Mouse (Mus musculus) intestine, embryonic 14.5 days (tissue): ENCODE measurements around the gene 4921504E06Rik. TPM values are rescaled to one million over a fixed set of nuclear protein-coding genes. Genes with fewer than 3 reads are reported as not detected.

Experiments
- ATAC-seq: fragments of 200-750 bp; cut with Nextera tagmentation; replicated peaks from 2 replicates; pipeline ENCODE4 v1.8.0; 2017; ENCODE audit warnings: low read depth, moderate number of reproducible peaks, moderate TSS enrichment, moderate library complexity; ENCODE audit not compliant: low FRiP score, low TSS enrichment
- DNase-seq: peaks from one replicate; pipeline ENCODE4 v3.0.0-alpha.2; 2018; ENCODE audit warnings: low spot score
- H3K27ac ChIP-seq: fragments of 300-500 bp; sonication (generic); 2 replicates; pipeline ENCODE4 v1.5.1; 2014; ENCODE audit warnings: low read depth, mild to moderate bottlenecking, control low read depth
- H3K27me3 ChIP-seq: fragments of 300-500 bp; sonication (generic); replicated peaks from 2 replicates; pipeline ENCODE4 v1.6.1; 2014; ENCODE audit warnings: low read length, control low read depth; ENCODE audit not compliant: control insufficient read depth, insufficient read depth
- H3K36me3 ChIP-seq: fragments of 300-500 bp; sonication (generic); 2 replicates; pipeline ENCODE4 v1.6.1; 2014; ENCODE audit warnings: low read length, control low read depth; ENCODE audit not compliant: control insufficient read depth, insufficient read depth
- H3K4me1 ChIP-seq: fragments of 300-500 bp; sonication (generic); replicated peaks from 2 replicates; pipeline ENCODE4 v1.6.1; 2014; ENCODE audit warnings: low read length, control low read depth, mixed read lengths; ENCODE audit not compliant: control insufficient read depth, insufficient read depth
- H3K4me2 ChIP-seq: fragments of 300-500 bp; sonication (generic); 2 replicates; pipeline ENCODE4 v1.6.1; 2014; ENCODE audit warnings: low read length
- H3K4me3 ChIP-seq: fragments of 300-500 bp; sonication (generic); 2 replicates; pipeline ENCODE4 v1.5.1; 2014; ENCODE audit warnings: low read depth, low read length, control low read depth, mixed read lengths
- H3K9ac ChIP-seq: fragments of 300-500 bp; sonication (generic); 2 replicates; pipeline ENCODE4 v1.6.1; 2014; ENCODE audit warnings: mild to moderate bottlenecking, low read length
- H3K9me3 ChIP-seq: fragments of 300-500 bp; sonication (generic); 2 replicates; pipeline ENCODE4 v1.6.1; 2016; ENCODE audit warnings: low read length, control low read depth; ENCODE audit not compliant: control insufficient read depth
- WGBS: fragments of 180-500 bp; shearing (Covaris S2); extraction: QIAGEN DNeasy Blood & Tissue Kit; methylation state at CpG from one replicate; pipeline ENCODE4 v1.1.7; 2014; 5-methylcytosine and 5-hydroxymethylcytosine counted together
- polyA plus RNA-seq: library from polyadenylated mRNA; unstranded; fragments of >200 nt; fragmentation: Nextera tagmentation; extraction: Ambion mirVana; gene quantifications from 2 replicates; pipeline ENCODE4 v1.2.1, GENCODE M21; 2014

4921504E06Rik gene
- polyA plus RNA-seq: not detected in 2 replicates

DNA sequence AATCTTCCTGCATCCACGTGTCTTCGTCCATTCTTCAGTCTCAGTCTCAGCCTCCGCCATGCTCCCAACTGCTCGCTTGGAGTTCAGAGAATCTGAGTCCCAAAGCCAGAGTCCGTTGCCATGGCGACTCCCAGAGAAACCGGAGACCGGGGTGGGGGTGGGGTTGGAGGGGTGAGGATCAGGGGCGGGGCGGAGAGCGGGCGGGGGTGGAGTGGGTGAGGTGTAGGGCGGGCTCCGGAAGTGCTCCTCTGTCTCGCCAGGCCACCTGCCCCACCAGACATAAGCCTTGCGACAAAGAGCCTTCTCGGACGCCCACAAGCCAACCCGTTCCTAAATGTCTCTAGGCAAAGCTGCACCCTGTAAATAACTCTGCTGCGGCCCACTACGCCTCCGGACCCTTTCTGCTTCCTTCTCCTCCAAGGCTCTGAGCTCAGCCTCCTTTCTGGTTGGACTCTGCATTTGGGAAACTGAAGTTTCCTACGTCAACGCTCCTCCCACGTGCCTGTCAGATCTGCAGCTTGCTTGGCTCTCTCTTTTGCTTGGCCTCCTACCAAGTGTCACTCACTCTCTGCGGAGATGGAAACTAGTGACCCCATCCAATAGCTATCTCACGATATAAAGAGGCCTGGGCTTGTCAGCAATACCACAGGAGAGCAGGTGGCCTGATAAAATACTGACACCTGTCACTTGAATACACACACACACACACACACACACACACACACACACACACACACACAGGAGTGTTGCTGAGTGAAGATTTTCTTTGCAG is at the start of gene 4921504E06Rik:
TSS of gene 4921504E06Rik (minus strand) at position 94 of the 772 bp plus-strand sequence.
- Histone ChIP-seq H3K27me3 (no peaks in the 10 kb centered on the region), H3K4me1 (peaks cover 10% of the 10 kb centered on the region), H3K36me3 (no peaks in the 10 kb centered on the region), H3K4me2 (peak within 1 kb of the TSS; percentile 63), H3K9me3 (no peaks in the 10 kb centered on the region), H3K27ac (peak within 1 kb of the TSS; percentile 51; the same call in 1 of the 2 replicates), H3K4me3 (peak within 1 kb of the TSS; percentile 42), H3K9ac (peak within 1 kb of the TSS; percentile 34; the same call in 1 of the 2 replicates)
- DNase-seq: peak; percentile 84
- WGBS: under 1% methylated on average over 27 of the region's 27 CpGs
- ATAC-seq: peak; percentile 88

DNA sequence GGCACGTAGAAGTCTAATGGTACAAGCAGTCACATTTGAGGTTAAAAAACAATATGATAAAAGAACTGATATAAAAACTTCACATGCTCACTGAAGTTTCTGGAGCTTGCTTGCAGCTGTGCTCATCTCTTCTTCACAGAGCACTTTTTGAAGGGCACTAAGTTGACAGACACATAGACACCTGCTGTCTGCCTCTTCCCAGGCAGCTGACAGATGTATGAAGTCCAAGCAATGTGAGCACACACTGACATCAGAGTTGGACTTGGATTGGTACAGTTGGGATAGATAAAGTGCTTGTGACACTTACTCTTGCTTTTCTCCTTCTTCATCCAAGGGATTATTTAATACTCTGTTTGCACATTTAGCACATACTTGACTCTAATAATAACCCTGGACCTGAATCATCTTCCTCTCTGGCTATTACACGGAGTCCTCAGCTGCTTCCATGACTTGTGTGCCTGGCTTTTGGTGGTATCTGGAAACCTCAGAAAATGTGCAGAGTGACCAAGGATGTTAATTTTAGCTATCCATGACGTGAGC is 47.7 kb upstream of the 4921504E06Rik start:
- Histone ChIP-seq H3K27ac (no peak overlapping the region), H3K9ac (no peak overlapping the region), H3K4me1 (no peaks in the 10 kb centered on the region), H3K4me2 (no peak overlapping the region), H3K36me3 (no peaks in the 10 kb centered on the region), H3K27me3 (no peaks in the 10 kb centered on the region), H3K4me3 (no peak overlapping the region), H3K9me3 (no peaks in the 10 kb centered on the region)
- DNase-seq: no peak
- no peak for ATAC-seq
- WGBS: 80% methylated on average over 3 of the region's 3 CpGs

DNA sequence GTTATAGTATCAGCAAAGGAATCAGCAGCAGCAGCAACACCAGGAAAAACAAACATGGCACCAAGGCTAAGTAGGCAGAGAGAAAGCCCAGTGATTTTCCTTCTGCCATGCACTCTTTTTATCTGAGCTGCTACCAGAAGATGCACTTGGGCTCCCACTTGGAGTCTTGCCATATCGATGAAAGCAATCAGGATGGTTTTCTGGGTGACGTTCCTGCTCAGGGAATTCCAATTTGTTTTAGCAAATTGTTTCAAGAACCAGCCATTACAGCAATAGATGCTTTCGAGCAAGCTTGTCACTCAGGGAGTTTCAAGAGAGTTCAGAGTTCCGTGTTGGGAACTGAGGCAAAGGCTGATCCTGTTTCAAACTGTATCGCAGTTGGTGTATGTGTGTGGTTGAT is 47.1 kb upstream of the 4921504E06Rik start:
- no peaks in the 10 kb centered on the region for H3K4me1 ChIP-seq
- no peak overlapping the region for H3K4me2 ChIP-seq
- DNase-seq (no peak), ATAC-seq (no peak)
- H3K4me3 ChIP-seq: no peak overlapping the region
- H3K27me3 ChIP-seq: no peaks in the 10 kb centered on the region
- H3K9ac ChIP-seq: no peak overlapping the region
- H3K27ac ChIP-seq: no peak overlapping the region
- no peaks in the 10 kb centered on the region for H3K9me3 ChIP-seq
- no peaks in the 10 kb centered on the region for H3K36me3 ChIP-seq
- 88% methylated on average over 5 of the region's 5 CpGs for WGBS

DNA sequence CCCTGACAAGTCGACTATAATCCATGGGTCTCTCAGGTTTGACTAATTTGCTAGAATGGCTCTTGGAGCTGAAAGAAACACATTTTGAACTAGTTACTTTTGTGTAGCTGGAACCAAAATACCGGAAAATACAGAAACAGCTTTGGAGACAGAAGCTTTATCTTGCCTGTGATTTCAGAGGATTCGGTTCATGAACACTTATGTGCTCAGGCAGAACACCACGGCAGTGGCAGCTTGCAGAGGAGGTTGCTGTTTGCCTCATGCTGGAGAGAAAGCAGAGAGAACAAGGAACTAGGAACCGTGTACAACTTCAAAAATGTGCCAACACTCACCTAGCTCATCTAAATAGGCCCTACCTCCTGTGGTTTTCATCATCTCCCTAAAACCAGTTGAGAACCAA is 46.1 kb upstream of the 4921504E06Rik start:
- DNase-seq (no peak), ATAC-seq (no peak)
- 80% methylated on average over 5 of the region's 5 CpGs for WGBS
- Histone ChIP-seq H3K27me3 (no peaks in the 10 kb centered on the region), H3K27ac (no peak overlapping the region), H3K4me1 (no peaks in the 10 kb centered on the region), H3K9me3 (no peaks in the 10 kb centered on the region), H3K4me3 (no peak overlapping the region), H3K9ac (no peak overlapping the region), H3K4me2 (no peak overlapping the region), H3K36me3 (no peaks in the 10 kb centered on the region)

DNA sequence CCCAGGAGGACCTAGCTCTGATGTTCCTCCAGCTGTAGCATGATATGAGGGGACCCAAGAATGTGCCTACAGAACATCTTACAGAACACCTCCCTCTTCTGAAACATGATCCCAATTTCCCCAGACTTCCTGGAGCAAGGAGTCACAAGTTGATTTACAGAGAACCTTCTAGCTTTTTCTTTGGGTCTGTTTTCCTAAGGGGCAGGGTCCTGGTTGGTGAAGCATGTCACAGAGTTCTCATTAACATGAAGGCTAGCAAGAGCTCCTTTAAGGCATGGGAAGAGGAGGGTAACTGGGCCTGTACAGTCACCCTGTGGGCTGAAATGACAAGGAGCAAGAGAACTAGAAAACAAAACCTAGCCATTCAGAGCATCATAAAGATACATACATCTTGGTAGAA is 43.3 kb upstream of the 4921504E06Rik start:
- no peak for ATAC-seq
- Histone ChIP-seq H3K4me3 (no peak overlapping the region), H3K27ac (no peak overlapping the region), H3K9ac (no peak overlapping the region), H3K9me3 (no peaks in the 10 kb centered on the region), H3K4me1 (no peaks in the 10 kb centered on the region), H3K27me3 (no peaks in the 10 kb centered on the region), H3K36me3 (no peaks in the 10 kb centered on the region), H3K4me2 (no peak overlapping the region)
- no peak for DNase-seq

DNA sequence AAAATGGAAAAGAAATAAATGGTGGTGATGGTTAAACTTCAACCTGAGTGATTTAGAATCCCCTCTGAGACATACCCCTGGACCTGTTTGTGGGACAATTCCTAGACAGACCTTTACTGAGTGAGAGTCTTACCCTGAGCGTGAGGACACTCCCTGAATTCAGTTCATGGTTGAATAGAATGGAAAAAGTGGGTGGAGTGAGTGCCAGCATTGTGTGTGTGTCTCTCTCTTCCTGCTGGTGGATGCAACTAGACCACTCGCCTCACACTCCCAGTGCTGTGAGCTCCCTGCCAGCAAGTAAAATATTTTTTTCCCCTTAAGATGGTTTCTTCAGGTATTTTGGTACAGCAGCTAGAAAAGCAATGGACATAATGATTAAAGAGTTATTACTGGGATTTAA is 42.7 kb upstream of the 4921504E06Rik start:
- no peak overlapping the region for H3K9ac ChIP-seq
- ATAC-seq (no peak), DNase-seq (no peak)
- H3K4me3 ChIP-seq: no peak overlapping the region
- H3K4me2 ChIP-seq: no peak overlapping the region
- H3K4me1 ChIP-seq: no peaks in the 10 kb centered on the region
- 80% methylated on average over 2 of the region's 2 CpGs for WGBS
- no peak overlapping the region for H3K27ac ChIP-seq
- no peaks in the 10 kb centered on the region for H3K9me3 ChIP-seq
- H3K27me3 ChIP-seq: no peaks in the 10 kb centered on the region
- H3K36me3 ChIP-seq: no peaks in the 10 kb centered on the region

DNA sequence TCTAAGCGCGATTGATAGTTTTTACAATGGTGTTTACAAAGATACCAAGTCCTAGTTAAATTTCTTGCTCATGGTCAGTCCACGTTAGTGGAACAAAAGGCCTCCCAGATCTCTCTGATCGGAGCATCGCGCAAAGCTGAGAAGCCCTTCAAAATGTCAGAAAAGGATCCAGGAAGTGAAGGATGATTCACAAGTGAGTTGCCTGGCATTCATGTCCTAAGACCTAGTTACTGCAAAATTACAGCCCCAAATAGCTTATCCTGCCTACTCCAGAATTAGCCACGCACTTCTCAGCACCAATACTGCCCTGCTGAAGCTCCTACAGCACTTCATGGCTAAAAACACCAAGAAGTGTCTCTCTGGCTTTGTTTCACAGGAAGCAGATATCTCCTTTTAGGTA is 41.1 kb upstream of the 4921504E06Rik start:
- Histone ChIP-seq H3K4me2 (no peak overlapping the region), H3K27me3 (no peaks in the 10 kb centered on the region), H3K4me1 (no peaks in the 10 kb centered on the region), H3K4me3 (no peak overlapping the region), H3K9ac (no peak overlapping the region), H3K36me3 (no peaks in the 10 kb centered on the region), H3K27ac (no peak overlapping the region), H3K9me3 (no peaks in the 10 kb centered on the region)
- no peak for ATAC-seq
- DNase-seq: no peak
- 83% methylated on average over 7 of the region's 7 CpGs for WGBS

DNA sequence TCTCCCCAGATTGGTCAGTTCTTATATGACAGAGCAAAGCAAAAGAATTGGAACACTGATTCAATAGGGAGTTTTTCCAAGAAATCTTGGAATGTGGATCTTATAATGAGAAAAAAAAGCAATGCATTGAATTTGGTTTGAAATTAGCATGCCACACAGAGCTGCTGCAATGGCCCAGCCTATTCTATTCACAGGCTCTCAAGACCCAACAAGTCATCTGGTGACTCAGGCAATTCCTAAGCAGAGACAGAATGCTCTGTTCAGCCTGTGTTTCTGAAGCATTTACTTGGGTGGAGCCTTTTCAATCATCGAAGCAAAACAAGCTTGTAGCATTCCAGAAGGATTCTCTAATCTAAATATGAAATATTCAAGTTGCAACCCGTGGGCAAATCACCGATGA is 26.1 kb upstream of the 4921504E06Rik start:
- Histone ChIP-seq H3K9ac (no peak overlapping the region), H3K4me3 (no peak overlapping the region), H3K4me2 (no peak overlapping the region), H3K36me3 (no peaks in the 10 kb centered on the region), H3K9me3 (no peaks in the 10 kb centered on the region), H3K27ac (no peak overlapping the region), H3K4me1 (no peaks in the 10 kb centered on the region), H3K27me3 (no peaks in the 10 kb centered on the region)
- ATAC-seq (no peak), DNase-seq (no peak)
- WGBS: 89% methylated on average over 3 of the region's 3 CpGs

DNA sequence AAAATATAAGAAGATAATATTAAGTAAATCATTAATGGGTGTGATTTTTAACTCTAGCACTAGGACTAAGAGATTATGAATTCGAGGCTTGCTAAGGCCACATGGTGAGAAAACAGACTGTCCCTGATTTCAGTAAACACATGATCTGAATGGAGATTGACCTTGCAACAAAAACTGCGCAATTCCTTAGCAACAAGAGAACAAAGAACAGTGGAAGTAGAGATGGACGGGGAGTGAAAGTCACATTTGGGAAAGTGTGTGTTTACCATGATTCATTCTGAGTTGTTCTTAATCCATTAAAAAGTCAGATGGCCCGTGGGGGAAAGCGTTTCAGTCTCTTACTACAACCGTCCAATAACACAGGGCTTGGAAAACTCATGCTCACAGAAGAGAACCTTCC is 25.5 kb upstream of the 4921504E06Rik start:
- no peak overlapping the region for H3K4me3 ChIP-seq
- no peaks in the 10 kb centered on the region for H3K9me3 ChIP-seq
- no peak overlapping the region for H3K4me2 ChIP-seq
- DNase-seq (no peak), ATAC-seq (no peak)
- no peak overlapping the region for H3K9ac ChIP-seq
- no peaks in the 10 kb centered on the region for H3K4me1 ChIP-seq
- 65% methylated on average over 6 of the region's 6 CpGs for WGBS
- no peaks in the 10 kb centered on the region for H3K27me3 ChIP-seq
- no peaks in the 10 kb centered on the region for H3K36me3 ChIP-seq
- no peak overlapping the region for H3K27ac ChIP-seq
